Comparison of ENCODE assay signal across 24 mouse cellular contexts in genomic region chr14:34296350-34296749, GRCm38 (mm10). TPM values are rescaled to one million over a fixed set of nuclear protein-coding genes. Genes with fewer than 3 reads are reported as not detected.
DNase-seq lines count a peak whose midpoint lies in the region; ATAC-seq and TF ChIP-seq lines count a peak whose summit lies in the region.
"Had no signal": no experiment of that assay in that cellular context is flagged by ENCODE, and none has a peak within 500 bp of the region (broad histone marks: within the 10 kb centered on the region; RNA-seq: fewer than 3 reads in every experiment).

No protein-coding gene starts in this region.

- WGBS in liver, postnatal 0 days (ENCODE audit: insufficient replicate concordance): 54% methylated on average over 7 of the region's 7 CpGs
- 76% methylated on average over 7 of the region's 7 CpGs for WGBS in heart, embryonic 11.5 days (ENCODE audit: insufficient replicate concordance)
- 81% methylated on average over 7 of the region's 7 CpGs for WGBS in lung, postnatal 0 days

- intact Hi-C loops in gastrocnemius, adult 2 months (cut with DNase I): no loop called here

- H3K4me3 ChIP-seq in gastrocnemius, adult 2 months: no peak overlapping the region
- H3K4me3 ChIP-seq in liver, postnatal 0 days (ENCODE audit: low read depth, low read length): no peak overlapping the region
- no peak overlapping the region for H3K4me3 ChIP-seq in embryonic fibroblast, embryonic 13.5 days (ENCODE audit: insufficient read depth, low read length)
- H3K4me3 ChIP-seq in heart, embryonic 11.5 days (ENCODE audit: low read depth, low read length): no peak overlapping the region
- no peak overlapping the region for H3K4me3 ChIP-seq in lung, postnatal 0 days (ENCODE audit: low read depth, low read length)
- H3K4me3 ChIP-seq: forebrain, embryonic 15.5 days; heart, embryonic 10.5 days; midbrain, embryonic 15.5 days; neural tube, embryonic 12.5 days had no signal

- peak overlapping the region; percentile 82 for H3K27ac ChIP-seq in gastrocnemius, adult 2 months
- H3K27ac ChIP-seq in liver, postnatal 0 days (ENCODE audit: low read depth): peak overlapping the region; percentile 60; the same call in 1 of the 2 replicates
- peak overlapping the region; percentile 47; the same call in 1 of the 2 replicates for H3K27ac ChIP-seq in embryonic fibroblast, embryonic 13.5 days (ENCODE audit: insufficient read depth, low read length)
- H3K27ac ChIP-seq in heart, embryonic 11.5 days (ENCODE audit: low read depth, low read length): no peak overlapping the region
- no peak overlapping the region for H3K27ac ChIP-seq in lung, postnatal 0 days (ENCODE audit: low read length)
- H3K27ac ChIP-seq: forebrain, embryonic 15.5 days; heart, embryonic 10.5 days; liver, embryonic 14.5 days; midbrain, embryonic 15.5 days; neural tube, embryonic 12.5 days; stomach, postnatal 0 days had no signal

- peaks cover 14% of the 10 kb centered on the region; the same call in 1 of the 2 replicates for H3K4me1 ChIP-seq in liver, postnatal 0 days (ENCODE audit: insufficient read depth)
- peaks cover 4% of the 10 kb centered on the region for H3K4me1 ChIP-seq in embryonic fibroblast, embryonic 13.5 days (ENCODE audit: control insufficient read depth, insufficient read depth, low read length)
- H3K4me1 ChIP-seq in heart, embryonic 11.5 days (ENCODE audit: control insufficient read depth, insufficient read depth, low read length): peaks cover 3% of the 10 kb centered on the region; the same call in 1 of the 2 replicates
- H3K4me1 ChIP-seq in lung, postnatal 0 days (ENCODE audit: insufficient read depth, low read depth, low read length): 0 out of 2 replicates have a peak, but pooled peaks cover 3% of the 10 kb centered on the region
- H3K4me1 ChIP-seq: forebrain, embryonic 15.5 days; midbrain, embryonic 15.5 days; neural tube, embryonic 12.5 days had no signal

- TF ChIP-seq POLR2A in embryonic fibroblast, embryonic 13.5 days (IDR thresholded peaks at IDR 0.05; ENCODE audit: low read depth, low read length): no peak

- no peaks in the 10 kb centered on the region for H3K9me3 ChIP-seq in liver, postnatal 0 days (ENCODE audit: low read length)
- no peaks in the 10 kb centered on the region for H3K9me3 ChIP-seq in heart, embryonic 11.5 days (replicated peaks; ENCODE audit: control insufficient read depth, low read length)
- no peaks in the 10 kb centered on the region for H3K9me3 ChIP-seq in lung, postnatal 0 days (ENCODE audit: low read length)
- H3K9me3 ChIP-seq: forebrain, embryonic 15.5 days; G1E; heart, embryonic 10.5 days; midbrain, embryonic 15.5 days; neural tube, embryonic 12.5 days had no signal

- no peak for ATAC-seq in liver, postnatal 0 days
- no peak for ATAC-seq in heart, embryonic 11.5 days (replicated peaks; ENCODE audit: insufficient number of reproducible peaks, low FRiP score, low TSS enrichment)
- no peak for ATAC-seq in lung, postnatal 0 days
- ATAC-seq: forebrain, embryonic 15.5 days; midbrain, embryonic 15.5 days had no signal

- H3K27me3 ChIP-seq in liver, postnatal 0 days (ENCODE audit: insufficient read depth, low read length): no peaks in the 10 kb centered on the region
- H3K27me3 ChIP-seq in heart, embryonic 11.5 days (ENCODE audit: control insufficient read depth, insufficient read depth, low read length): no peaks in the 10 kb centered on the region
- no peaks in the 10 kb centered on the region for H3K27me3 ChIP-seq in lung, postnatal 0 days (replicated peaks; ENCODE audit: insufficient read depth, low read length)
- H3K27me3 ChIP-seq: forebrain, embryonic 15.5 days; midbrain, embryonic 15.5 days; neural tube, embryonic 12.5 days had no signal

- H3K4me2 ChIP-seq in liver, postnatal 0 days (ENCODE audit: low read depth, low read length): peak overlapping the region; percentile 7; the same call in 1 of the 2 replicates
- no peak overlapping the region for H3K4me2 ChIP-seq in heart, embryonic 11.5 days
- no peak overlapping the region for H3K4me2 ChIP-seq in lung, postnatal 0 days (replicated peaks; ENCODE audit: low read depth, low read length)
- H3K4me2 ChIP-seq: forebrain, embryonic 15.5 days; midbrain, embryonic 15.5 days; neural tube, embryonic 12.5 days had no signal

- no peaks in the 10 kb centered on the region for H3K36me3 ChIP-seq in liver, postnatal 0 days (replicated peaks; ENCODE audit: insufficient read depth, low read length)
- no peaks in the 10 kb centered on the region for H3K36me3 ChIP-seq in heart, embryonic 11.5 days (ENCODE audit: control insufficient read depth, insufficient read depth, low read length)
- H3K36me3 ChIP-seq in lung, postnatal 0 days (ENCODE audit: insufficient read depth, low read length): no peaks in the 10 kb centered on the region
- H3K36me3 ChIP-seq: forebrain, embryonic 15.5 days; heart, embryonic 10.5 days; midbrain, embryonic 15.5 days; neural tube, embryonic 12.5 days had no signal

- H3K9ac ChIP-seq in liver, postnatal 0 days (replicated peaks): no peak overlapping the region
- H3K9ac ChIP-seq in heart, embryonic 11.5 days (ENCODE audit: low read depth, low read length): no peak overlapping the region
- no peak overlapping the region for H3K9ac ChIP-seq in lung, postnatal 0 days (replicated peaks; ENCODE audit: low read depth)
- H3K9ac ChIP-seq: forebrain, embryonic 15.5 days; liver, embryonic 14.5 days; midbrain, embryonic 15.5 days; neural tube, embryonic 12.5 days had no signal

- no peak for TF ChIP-seq EP300 in liver, postnatal 0 days (IDR thresholded peaks at IDR 0.05; ENCODE audit: low read depth)
- no peak for TF ChIP-seq EP300 in lung, postnatal 0 days (IDR thresholded peaks at IDR 0.05)

- DNase-seq in gastrocnemius, adult 2 months: no peak
- no peak for DNase-seq in gastrocnemius, postnatal 4 days (ENCODE audit: low spot score in 2 of 2)
- DNase-seq in liver, postnatal 0 days: no peak
- DNase-seq in liver: no peak
- peak; percentile 61 to 66 for DNase-seq in spleen, postnatal 36 days (ENCODE audit: low spot score in 2 of 2)
- no peak for DNase-seq in lung, postnatal 0 days (ENCODE audit: low spot score)
- DNase-seq: cerebellum, adult 9-10 months; kidney, postnatal 10 days; layer of hippocampus, postnatal 36 days; lung, postnatal 4 days; right cerebral cortex, postnatal 25 days; thymus, postnatal 14 days had no signal

- TF ChIP-seq CTCF in gastrocnemius, adult 2 months (IDR thresholded peaks at IDR 0.05): no peak
- no peak for TF ChIP-seq CTCF in liver, postnatal 0 days (IDR thresholded peaks at IDR 0.05; ENCODE audit: low read depth)
- TF ChIP-seq CTCF in embryonic fibroblast, embryonic 13.5 days (IDR thresholded peaks at IDR 0.05; ENCODE audit: borderline replicate concordance, insufficient read depth, low read length): no peak
- no peak for TF ChIP-seq CTCF in lung, postnatal 0 days (IDR thresholded peaks at IDR 0.05)

RNA-seq across cellular contexts. Expression of gene Shld2, which starts 13.9 kb away (rescaled TPM):
- 10 to 100 TPM; 10.7 to 11.8 TPM for total RNA-seq in gastrocnemius, adult 2 months (2021)
- total RNA-seq in gastrocnemius, postnatal 4 days (2021): 10 to 100 TPM in 1 of 2 experiments, 1 to 10 TPM in 1; 9.2 to 13.0 TPM
- 10.7 and 13.6 TPM in 2 replicates for polyA plus RNA-seq in liver, postnatal 0 days (2015; fragmentation: Nextera tagmentation; extraction: Ambion mirVana)
- 7.4 and 10.1 TPM in 2 replicates for polyA plus RNA-seq in embryonic fibroblast, embryonic 13.5 days (2011; ENCODE audit: insufficient read length, low read depth, missing spikeins)
- polyA plus RNA-seq in heart, embryonic 11.5 days (2014; fragmentation: Nextera tagmentation; extraction: Ambion mirVana): 6.2 and 6.9 TPM in 2 replicates
- 7.5 and 9.7 TPM in 2 replicates for polyA plus RNA-seq in lung, postnatal 0 days (2015; fragmentation: Nextera tagmentation; extraction: Ambion mirVana)

RNA-seq across cellular contexts. Expression of gene Glud1, which starts 14.2 kb away (rescaled TPM):
- total RNA-seq in gastrocnemius, adult 2 months (2021): 100 to 1,000 TPM; 112 to 139 TPM
- total RNA-seq in gastrocnemius, postnatal 4 days (2021): 100 to 1,000 TPM; 133 to 135 TPM
- 159 and 163 TPM in 2 replicates for polyA plus RNA-seq in liver, postnatal 0 days (2015; fragmentation: Nextera tagmentation; extraction: Ambion mirVana)
- polyA plus RNA-seq in embryonic fibroblast, embryonic 13.5 days (2011; ENCODE audit: insufficient read length, low read depth, missing spikeins): 159 and 181 TPM in 2 replicates
- 64.4 and 67.3 TPM in 2 replicates for polyA plus RNA-seq in heart, embryonic 11.5 days (2014; fragmentation: Nextera tagmentation; extraction: Ambion mirVana)
- 63.2 and 64.3 TPM in 2 replicates for polyA plus RNA-seq in lung, postnatal 0 days (2015; fragmentation: Nextera tagmentation; extraction: Ambion mirVana)

RNA-seq across cellular contexts. Expression of gene Fam25c, which starts 58.9 kb away (rescaled TPM):
- total RNA-seq in gastrocnemius, adult 2 months (2021): not detected
- not detected for total RNA-seq in gastrocnemius, postnatal 4 days (2021)
- 5.8 and 5.9 TPM in 2 replicates for polyA plus RNA-seq in liver, postnatal 0 days (2015; fragmentation: Nextera tagmentation; extraction: Ambion mirVana)
- polyA plus RNA-seq in embryonic fibroblast, embryonic 13.5 days (2011; ENCODE audit: insufficient read length, low read depth, missing spikeins): not detected in 2 replicates
- not detected in 2 replicates for polyA plus RNA-seq in heart, embryonic 11.5 days (2014; fragmentation: Nextera tagmentation; extraction: Ambion mirVana)
- polyA plus RNA-seq in lung, postnatal 0 days (2015; fragmentation: Nextera tagmentation; extraction: Ambion mirVana): 0.45 TPM in 1 of 2 replicates, not detected in the other
- total RNA-seq: G1E; gastrocnemius, adult 18-20 months; heart, postnatal 25 days; layer of hippocampus, postnatal 36 days; left cerebral cortex, postnatal 36 days had no signal
- polyA plus RNA-seq: forebrain, embryonic 15.5 days; G1E; heart, embryonic 10.5 days; midbrain, embryonic 15.5 days; neural tube, embryonic 12.5 days had no signal

Comparison
In these comparisons a context has a peak if more than half of its experiments do, and no peak if none do; other contexts are left out.
1. DNase-seq: peak in spleen, postnatal 36 days (2 of 2); none in gastrocnemius, adult 2 months (single experiment), gastrocnemius, postnatal 4 days (0 of 2), liver, postnatal 0 days (single experiment), liver (single experiment) and lung, postnatal 0 days (single experiment).
2. H3K27ac ChIP-seq: peak in gastrocnemius, adult 2 months (single experiment), liver, postnatal 0 days (single experiment) and embryonic fibroblast, embryonic 13.5 days (single experiment); none in heart, embryonic 11.5 days (single experiment) and lung, postnatal 0 days (single experiment).